Mouse (Mus musculus) embryonic facial prominence, embryonic 10.5 days (tissue): ENCODE measurements around the gene Uba1. TPM values are rescaled to one million over a fixed set of nuclear protein-coding genes. Genes with fewer than 3 reads are reported as not detected.

Experiments
- DNase-seq: peaks from one replicate; pipeline ENCODE4 v3.0.0-alpha.2; 2017; ENCODE audit warnings: low spot score
- H3K27ac ChIP-seq: fragments of 300-500 bp; sonication (generic); replicated peaks from 2 replicates; pipeline ENCODE4 v1.5.1; 2016; ENCODE audit warnings: mild to moderate bottlenecking
- H3K27me3 ChIP-seq: fragments of 300-500 bp; sonication (generic); replicated peaks from 2 replicates; pipeline ENCODE4 v1.6.1; 2016; ENCODE audit warnings: low read depth, mild to moderate bottlenecking; ENCODE audit not compliant: poor library complexity, severe bottlenecking
- H3K36me3 ChIP-seq: fragments of 300-500 bp; sonication (generic); replicated peaks from 2 replicates; pipeline ENCODE4 v1.6.1; 2016; ENCODE audit warnings: mild to moderate bottlenecking, moderate library complexity
- H3K4me1 ChIP-seq: fragments of 300-500 bp; sonication (generic); 2 replicates; pipeline ENCODE4 v1.6.1; 2016
- H3K4me3 ChIP-seq: fragments of 300-500 bp; sonication (generic); 2 replicates; pipeline ENCODE4 v1.5.1; 2016; ENCODE audit warnings: mild to moderate bottlenecking, moderate library complexity
- H3K9me3 ChIP-seq: fragments of 300-500 bp; sonication (generic); 2 replicates; pipeline ENCODE4 v1.6.1; 2016; ENCODE audit warnings: mild to moderate bottlenecking
- WGBS: fragments of 180-500 bp; shearing (Covaris S2); methylation state at CpG from one replicate; pipeline ENCODE4 v1.1.7; 2016; 5-methylcytosine and 5-hydroxymethylcytosine counted together
- polyA plus RNA-seq: library from polyadenylated mRNA; unstranded; fragments of >200 nt; fragmentation: Nextera tagmentation; extraction: Ambion mirVana; gene quantifications from 2 replicates; pipeline ENCODE4 v1.2.1, GENCODE M21; 2016

The Uba1 gene
- polyA plus RNA-seq = 242 and 244 TPM in 2 replicates

GRCm38 (mm10) chrX:20658026-20658652 is at the start of gene Uba1:
Uba1 (plus strand) TSS chrX:20658326.
- Histone ChIP-seq H3K4me3 (peak within 1 kb of the TSS; percentile 64), H3K9me3 (no peaks in the 10 kb centered on the region), H3K27me3 (no peaks in the 10 kb centered on the region), H3K27ac (peak within 1 kb of the TSS; percentile 61), H3K4me1 (no peaks in the 10 kb centered on the region), H3K36me3 (no peaks in the 10 kb centered on the region)
- DNase-seq = peak; percentile 87
- 11% methylated on average over 27 of the region's 27 CpGs for WGBS

- Histone ChIP-seq H3K9me3 (no peaks in the 10 kb centered on the region), H3K4me1 (no peaks in the 10 kb centered on the region), H3K27ac (no peak overlapping the region), H3K27me3 (no peaks in the 10 kb centered on the region), H3K36me3 (no peaks in the 10 kb centered on the region), H3K4me3 (no peak overlapping the region)
- DNase-seq = no peak
- 92% methylated on average over 4 of the region's 4 CpGs for WGBS
These were observed 49.6 kb upstream of the Uba1 start for GRCm38 (mm10) chrX:20608500-20608899.

- no peaks in the 10 kb centered on the region for H3K27me3 ChIP-seq
- 17% methylated on average over 17 of the region's 17 CpGs for WGBS
- peak overlapping the region; percentile 71 for H3K4me3 ChIP-seq
- DNase-seq = no peak
- peaks cover 39% of the 10 kb centered on the region for H3K36me3 ChIP-seq
- H3K9me3 ChIP-seq = no peaks in the 10 kb centered on the region; the same call in 1 of the 2 replicates
- H3K27ac ChIP-seq = peak overlapping the region; percentile 86
- H3K4me1 ChIP-seq = peaks cover 10% of the 10 kb centered on the region; the same call in 1 of the 2 replicates
These were observed 41.3 kb upstream of the Uba1 start for GRCm38 (mm10) chrX:20616861-20617175.

GRCm38 (mm10) chrX:20617176-20617902 is 40.8 kb upstream of the Uba1 start, which contains the start of the genes Rbm10 and Ndufb11:
Rbm10 (plus strand) TSS chrX:20617503.
Ndufb11 (minus strand) TSS chrX:20617619.
- Histone ChIP-seq H3K27ac (peak within 1 kb of the TSS; percentile 90), H3K4me3 (peak within 1 kb of the TSS; percentile 71), H3K27me3 (no peaks in the 10 kb centered on the region), H3K4me1 (peaks cover 10% of the 10 kb centered on the region; the same call in 1 of the 2 replicates), H3K36me3 (peaks cover 43% of the 10 kb centered on the region), H3K9me3 (no peaks in the 10 kb centered on the region; the same call in 1 of the 2 replicates)
- WGBS = 12% methylated on average over 49 of the region's 49 CpGs
- peak; percentile 84 for DNase-seq

- peaks cover 10% of the 10 kb centered on the region; the same call in 1 of the 2 replicates for H3K4me1 ChIP-seq
- 14% methylated on average over 31 of the region's 31 CpGs for WGBS
- H3K27me3 ChIP-seq = no peaks in the 10 kb centered on the region
- peak; percentile 50 for DNase-seq
- H3K27ac ChIP-seq = peak overlapping the region; percentile 90
- H3K4me3 ChIP-seq = peak overlapping the region; percentile 71
- peaks cover 49% of the 10 kb centered on the region for H3K36me3 ChIP-seq
- no peaks in the 10 kb centered on the region; the same call in 1 of the 2 replicates for H3K9me3 ChIP-seq
These were observed 40.2 kb upstream of the Uba1 start for GRCm38 (mm10) chrX:20617903-20618399.

- Histone ChIP-seq H3K4me1 (no peaks in the 10 kb centered on the region), H3K9me3 (no peaks in the 10 kb centered on the region), H3K27me3 (no peaks in the 10 kb centered on the region), H3K27ac (no peak overlapping the region), H3K4me3 (no peak overlapping the region), H3K36me3 (peaks cover 79% of the 10 kb centered on the region)
- DNase-seq = no peak
- 92% methylated on average over 2 of the region's 2 CpGs for WGBS
These were observed 20.0 kb upstream of the Uba1 start for GRCm38 (mm10) chrX:20638141-20638540.

GRCm38 (mm10) chrX:20644780-20645179 is 13.3 kb upstream of the Uba1 start:
- no peaks in the 10 kb centered on the region for H3K4me1 ChIP-seq
- H3K9me3 ChIP-seq = no peaks in the 10 kb centered on the region
- WGBS = 88% methylated on average over 5 of the region's 5 CpGs
- no peak for DNase-seq
- no peak overlapping the region for H3K4me3 ChIP-seq
- H3K27me3 ChIP-seq = no peaks in the 10 kb centered on the region
- H3K27ac ChIP-seq = no peak overlapping the region
- H3K36me3 ChIP-seq = peaks cover 98% of the 10 kb centered on the region

GRCm38 (mm10) chrX:20657593-20657992 is 533 bp upstream of the Uba1 start:
- Histone ChIP-seq H3K9me3 (no peaks in the 10 kb centered on the region), H3K27me3 (no peaks in the 10 kb centered on the region), H3K27ac (no peak overlapping the region), H3K36me3 (no peaks in the 10 kb centered on the region), H3K4me3 (peak overlapping the region; percentile 64), H3K4me1 (no peaks in the 10 kb centered on the region)
- no peak for DNase-seq
- 34% methylated on average over 5 of the region's 5 CpGs for WGBS

- Histone ChIP-seq H3K27me3 (no peaks in the 10 kb centered on the region), H3K4me1 (no peaks in the 10 kb centered on the region), H3K36me3 (no peaks in the 10 kb centered on the region), H3K27ac (peak overlapping the region; percentile 61), H3K4me3 (peak overlapping the region; percentile 64), H3K9me3 (no peaks in the 10 kb centered on the region)
- DNase-seq = peak; percentile 13
- 15% methylated on average over 24 of the region's 24 CpGs for WGBS
These were observed 823 bp downstream of the Uba1 start for GRCm38 (mm10) chrX:20658891-20659406.

GRCm38 (mm10) chrX:20662317-20662715 is 4.2 kb downstream of the Uba1 start:
- Histone ChIP-seq H3K9me3 (no peaks in the 10 kb centered on the region), H3K27ac (no peak overlapping the region), H3K27me3 (no peaks in the 10 kb centered on the region), H3K4me1 (no peaks in the 10 kb centered on the region), H3K36me3 (peaks cover 25% of the 10 kb centered on the region), H3K4me3 (peak overlapping the region; percentile 70)
- WGBS = 30% methylated on average over 5 of the region's 5 CpGs
- no peak for DNase-seq

GRCm38 (mm10) chrX:20662716-20663443 is 4.8 kb downstream of the Uba1 start:
- 15% methylated on average over 28 of the region's 28 CpGs for WGBS
- H3K36me3 ChIP-seq = peaks cover 31% of the 10 kb centered on the region
- no peaks in the 10 kb centered on the region for H3K9me3 ChIP-seq
- H3K27me3 ChIP-seq = no peaks in the 10 kb centered on the region
- peak; percentile 87 for DNase-seq
- H3K4me1 ChIP-seq = no peaks in the 10 kb centered on the region
- peak overlapping the region; percentile 70 for H3K4me3 ChIP-seq
- peak overlapping the region; percentile 87 for H3K27ac ChIP-seq

- WGBS = 18% methylated on average over 9 of the region's 9 CpGs
- Histone ChIP-seq H3K36me3 (peaks cover 36% of the 10 kb centered on the region), H3K27me3 (no peaks in the 10 kb centered on the region), H3K27ac (peak overlapping the region; percentile 87), H3K4me1 (no peaks in the 10 kb centered on the region), H3K9me3 (no peaks in the 10 kb centered on the region), H3K4me3 (peak overlapping the region; percentile 70)
- no peak for DNase-seq
These were observed 5.3 kb downstream of the Uba1 start for GRCm38 (mm10) chrX:20663444-20663790.
